Mouse (Mus musculus) E14TG2a.4 (cell line): ENCODE results near the gene Enc1.

Experiments used
- H3K27me3 ChIP-seq: 2 replicates; pipeline ENCODE4 v1.6.1; 2014; ENCODE audit warnings: low read length, control low read depth; ENCODE audit not compliant: insufficient read depth
- H3K36me3 ChIP-seq: 2 replicates; pipeline ENCODE4 v1.6.1; 2014; ENCODE audit warnings: low read length, control low read depth; ENCODE audit not compliant: insufficient read depth
- H3K4me1 ChIP-seq: replicated peaks from 2 replicates; pipeline ENCODE4 v1.6.1; 2014; ENCODE audit warnings: low read depth, low read length, control low read depth
- H3K4me3 ChIP-seq: replicated peaks from 2 replicates; pipeline ENCODE4 v1.5.1; 2014; ENCODE audit warnings: mild to moderate bottlenecking, low read length
- H3K9me3 ChIP-seq: 2 replicates; pipeline ENCODE4 v1.6.1; 2014; ENCODE audit warnings: low read length, control low read depth
- CTCF ChIP-seq: conservative IDR thresholded peaks from 2 replicates; pipeline ENCODE4 v1.5.1; 2014; ENCODE audit warnings: low read length
- NANOG ChIP-seq: IDR thresholded peaks from 2 replicates; pipeline ENCODE4 v1.6.1; 2014; ENCODE audit warnings: borderline replicate concordance, low read length, mixed read lengths
- POU5F1 ChIP-seq: IDR thresholded peaks from 2 replicates; pipeline ENCODE4 v1.6.1; 2014; ENCODE audit warnings: low read length, borderline replicate concordance

Gene Enc1

DNA sequence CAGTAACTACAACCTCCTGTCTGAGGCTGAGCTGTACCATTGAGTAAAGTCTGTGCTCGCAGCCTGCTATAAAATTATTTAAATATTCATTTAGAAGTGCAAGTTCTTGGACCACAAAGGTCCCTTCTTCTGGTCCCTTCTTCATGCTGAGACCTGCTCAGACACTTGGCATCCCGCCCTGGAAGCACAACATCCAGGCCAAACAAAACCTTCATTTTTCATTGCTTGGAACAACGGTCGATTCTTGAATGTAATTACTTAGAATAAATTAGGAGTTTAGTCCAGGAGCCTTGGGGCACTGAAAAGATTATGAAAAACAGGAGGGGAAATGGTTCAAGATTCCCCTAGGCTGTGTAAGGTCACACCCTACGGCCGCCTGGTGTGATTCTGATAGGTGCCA, 5.0 kb upstream of the Enc1 start:
- Histone ChIP-seq H3K9me3 (peaks cover 11% of the 10 kb centered on the region), H3K4me1 (peaks cover 58% of the 10 kb centered on the region), H3K27me3 (no peaks in the 10 kb centered on the region), H3K4me3 (no peak overlapping the region), H3K36me3 (no peaks in the 10 kb centered on the region)
- TF ChIP-seq NANOG (no peak), POU5F1 (no peak), CTCF (no peak)

DNA sequence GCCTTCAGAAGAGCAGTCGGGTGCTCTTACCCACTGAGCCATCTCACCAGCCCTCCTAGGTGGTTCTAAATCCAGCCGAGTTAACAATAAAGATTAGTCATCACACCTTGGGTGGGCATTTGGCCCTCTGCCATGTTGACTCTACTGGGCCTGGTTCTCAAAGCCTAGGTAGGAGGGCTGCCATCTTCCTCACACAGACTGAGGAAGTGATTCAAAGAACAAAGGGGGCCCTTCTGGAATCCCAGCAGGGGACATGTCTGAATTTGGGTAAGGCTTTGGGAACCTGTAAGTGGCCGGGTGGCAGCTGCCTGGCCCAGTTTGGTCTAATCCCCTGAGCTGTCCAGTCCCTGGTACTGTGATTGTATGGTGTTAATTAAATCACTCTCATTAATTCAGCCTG, 3.2 kb upstream of the Enc1 start:
- TF ChIP-seq POU5F1 = no peak
- no peak for TF ChIP-seq CTCF
- no peak for TF ChIP-seq NANOG
- Histone ChIP-seq H3K4me1 (peaks cover 67% of the 10 kb centered on the region), H3K36me3 (peaks cover 3% of the 10 kb centered on the region), H3K27me3 (no peaks in the 10 kb centered on the region), H3K4me3 (0 out of 2 replicates have a peak overlapping the region, but pooled peaks have one; percentile 11), H3K9me3 (peaks cover 7% of the 10 kb centered on the region)

DNA sequence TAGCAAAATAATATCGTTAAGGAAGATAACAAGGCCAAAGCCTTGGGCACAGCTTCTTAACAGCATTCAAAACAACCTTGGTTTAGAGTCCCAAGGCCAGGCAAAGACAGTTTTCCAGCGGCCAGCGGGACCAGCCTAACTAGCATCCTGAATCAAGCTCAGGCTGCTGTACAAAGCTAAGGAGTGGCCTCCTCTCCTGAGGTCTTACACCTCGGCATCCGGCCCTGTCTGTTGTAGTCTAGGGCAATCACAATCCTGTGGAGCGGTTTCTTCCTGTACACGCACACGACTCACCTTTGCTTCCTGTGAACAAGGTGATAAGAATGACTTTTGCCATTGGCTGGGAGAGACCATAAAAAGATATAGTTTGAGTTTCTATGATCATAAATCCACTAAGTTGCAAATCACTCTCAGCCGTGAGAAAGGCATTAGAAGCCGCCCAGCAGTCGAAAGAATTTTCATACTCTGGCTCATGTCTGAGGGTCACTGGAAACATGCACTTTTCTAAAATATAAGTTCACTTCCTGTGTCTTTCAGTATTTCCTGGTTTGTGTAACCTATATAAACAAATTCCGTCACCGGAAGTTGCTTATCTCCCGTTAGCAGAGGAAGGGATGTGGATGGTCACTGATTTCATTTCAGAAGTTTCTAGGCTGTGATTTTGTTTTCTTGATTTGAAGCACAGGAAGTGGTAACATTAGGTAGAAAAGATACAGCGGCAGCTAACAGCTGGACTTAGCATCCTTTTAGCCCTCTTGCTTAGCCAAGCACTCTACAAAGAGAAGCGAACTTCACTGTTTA, 2.5 kb upstream of the Enc1 start:
- H3K4me1 ChIP-seq = peaks cover 74% of the 10 kb centered on the region
- TF ChIP-seq NANOG (peak; percentile 54; the same call in 1 of the 2 replicates), CTCF (no peak)
- H3K4me3 ChIP-seq = 0 out of 2 replicates have a peak overlapping the region, but pooled peaks have one; percentile 11
- H3K9me3 ChIP-seq = peaks cover 2% of the 10 kb centered on the region
- H3K36me3 ChIP-seq = peaks cover 10% of the 10 kb centered on the region
- no peaks in the 10 kb centered on the region for H3K27me3 ChIP-seq

DNA sequence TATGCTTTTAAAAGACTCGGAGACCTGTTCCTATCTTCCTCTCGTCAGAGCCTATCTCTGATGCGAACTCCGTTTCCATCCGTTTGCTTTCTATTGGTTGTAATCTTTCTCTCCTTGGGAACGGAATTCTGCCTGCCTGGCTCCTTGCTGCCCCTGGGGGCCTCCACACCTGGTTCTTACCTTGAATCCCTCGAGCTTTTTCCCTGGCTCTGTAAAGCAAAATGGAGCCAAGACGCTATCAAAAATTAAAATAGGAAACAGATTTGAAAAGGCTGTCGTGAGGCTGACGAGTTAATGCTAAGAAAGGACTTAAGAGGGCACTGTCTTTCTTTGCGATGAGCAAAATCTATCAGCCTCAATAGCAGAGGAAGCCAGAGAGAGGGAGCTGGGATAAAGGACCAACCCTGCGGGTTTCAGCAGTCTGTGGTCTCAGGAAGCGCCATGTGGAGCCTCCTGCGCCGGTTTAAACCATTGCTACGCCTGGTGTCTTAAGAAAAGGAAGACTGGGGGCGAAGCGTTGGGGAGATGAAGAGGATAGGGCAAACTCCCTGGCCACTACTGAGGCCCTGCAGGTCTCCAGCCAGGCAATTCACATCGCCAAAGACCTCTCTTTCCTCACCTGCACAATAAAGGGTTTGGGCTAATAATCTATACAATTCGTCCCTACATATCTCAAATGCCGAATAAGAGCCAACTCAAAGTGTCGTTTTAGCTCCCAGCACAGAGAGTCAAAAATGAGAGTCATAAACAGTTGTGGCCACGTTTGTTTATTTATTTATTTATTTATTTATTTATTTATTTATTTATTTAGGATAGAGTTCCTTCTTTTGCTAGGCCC, 1.3 kb upstream of the Enc1 start:
- H3K36me3 ChIP-seq = peaks cover 22% of the 10 kb centered on the region
- H3K4me1 ChIP-seq = peaks cover 82% of the 10 kb centered on the region
- H3K27me3 ChIP-seq = no peaks in the 10 kb centered on the region
- H3K9me3 ChIP-seq = no peaks in the 10 kb centered on the region
- no peak for TF ChIP-seq POU5F1
- peak; percentile 42 for TF ChIP-seq CTCF
- peak overlapping the region; percentile 97 for H3K4me3 ChIP-seq

DNA sequence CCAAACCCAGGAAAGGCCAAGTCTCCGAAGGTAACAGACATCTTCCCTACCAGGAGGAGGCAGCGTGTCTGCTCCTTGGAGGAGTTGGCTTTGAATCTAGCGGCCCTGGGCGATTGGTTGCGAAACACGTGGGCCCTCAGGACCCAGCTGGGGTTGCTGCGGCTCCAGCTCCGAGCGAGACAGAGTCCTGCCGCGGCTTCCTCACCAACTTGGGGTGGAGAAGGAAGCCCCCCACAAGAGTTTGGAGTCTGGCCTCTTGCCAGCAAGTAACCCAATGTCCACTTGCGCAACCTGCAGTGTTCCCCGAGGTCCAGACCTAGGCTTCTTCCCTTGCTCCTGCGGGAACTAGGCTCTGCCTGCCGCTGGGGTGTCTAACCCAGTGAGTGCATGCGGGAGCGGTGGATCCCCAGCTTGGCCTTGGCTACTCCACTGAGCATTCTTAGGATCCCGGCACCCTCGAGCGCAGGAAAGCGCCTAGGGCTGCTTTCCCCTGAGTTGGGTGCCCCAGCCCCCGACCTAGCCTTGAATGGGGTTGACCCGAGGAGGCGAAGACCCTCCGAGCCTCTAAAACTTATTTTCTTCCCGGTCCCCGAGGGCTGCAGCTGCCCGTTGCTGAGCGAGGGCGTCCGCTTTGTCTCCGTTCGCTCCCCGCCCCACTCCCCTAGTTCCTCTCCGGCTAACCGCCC, 483 bp upstream of the Enc1 start:
- TF ChIP-seq POU5F1 (no peak), NANOG (no peak), CTCF (no peak)
- no peaks in the 10 kb centered on the region for H3K9me3 ChIP-seq
- peaks cover 29% of the 10 kb centered on the region for H3K36me3 ChIP-seq
- H3K4me1 ChIP-seq = peaks cover 82% of the 10 kb centered on the region
- H3K27me3 ChIP-seq = no peaks in the 10 kb centered on the region
- H3K4me3 ChIP-seq = peak overlapping the region; percentile 97

DNA sequence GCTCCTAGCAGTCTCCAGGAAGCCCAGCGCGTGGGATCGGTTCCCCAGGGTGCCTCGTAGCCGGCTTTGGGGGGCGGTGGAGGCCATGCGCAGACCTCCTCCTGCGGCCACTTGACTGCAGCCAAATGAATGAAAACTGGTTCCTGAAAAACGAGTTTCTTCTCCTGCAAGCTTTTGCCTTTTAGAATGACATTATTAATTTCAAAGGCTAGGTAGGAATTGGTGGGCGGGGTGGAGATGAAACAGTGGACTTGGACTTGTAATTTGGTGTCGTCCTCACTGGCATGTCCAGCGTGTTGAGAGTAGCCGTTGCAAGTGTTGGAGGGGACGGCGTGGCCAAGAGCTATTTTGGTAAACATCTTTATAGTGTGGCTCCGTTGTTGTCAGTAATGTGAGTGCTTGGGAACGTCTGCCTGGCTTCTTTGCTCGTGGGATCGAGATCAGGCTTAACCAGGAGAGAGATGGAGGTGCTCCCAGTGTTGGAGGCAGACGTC, 929 bp downstream of the Enc1 start:
- H3K36me3 ChIP-seq = peaks cover 43% of the 10 kb centered on the region
- H3K27me3 ChIP-seq = no peaks in the 10 kb centered on the region
- H3K9me3 ChIP-seq = no peaks in the 10 kb centered on the region
- no peak for TF ChIP-seq CTCF
- no peak for TF ChIP-seq NANOG
- no peak for TF ChIP-seq POU5F1
- H3K4me1 ChIP-seq = peaks cover 82% of the 10 kb centered on the region
- H3K4me3 ChIP-seq = peak overlapping the region; percentile 97

DNA sequence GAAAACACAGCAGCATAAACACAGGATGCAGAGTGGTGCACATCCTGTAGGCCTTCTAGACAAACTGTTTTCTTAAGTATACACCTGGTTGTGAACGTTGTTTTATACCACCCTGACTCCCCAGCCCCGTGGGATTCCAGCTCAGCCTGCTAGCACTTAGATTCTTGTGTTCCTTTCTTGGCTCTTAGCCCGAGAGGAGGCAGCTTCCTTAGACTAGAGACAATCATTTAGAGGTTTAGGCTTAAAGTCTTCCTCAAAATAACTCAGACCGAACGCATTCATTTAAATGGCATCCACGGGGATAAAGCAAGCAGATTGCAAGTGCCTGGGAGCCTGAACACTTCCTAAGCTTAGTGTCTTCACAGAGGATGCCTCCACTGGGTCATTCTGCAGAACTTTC, 1.8 kb downstream of the Enc1 start:
- no peaks in the 10 kb centered on the region for H3K27me3 ChIP-seq
- peaks cover 52% of the 10 kb centered on the region for H3K36me3 ChIP-seq
- H3K4me1 ChIP-seq = peaks cover 82% of the 10 kb centered on the region
- H3K4me3 ChIP-seq = peak overlapping the region; percentile 97
- no peaks in the 10 kb centered on the region for H3K9me3 ChIP-seq
- TF ChIP-seq CTCF (no peak), NANOG (no peak), POU5F1 (no peak)

DNA sequence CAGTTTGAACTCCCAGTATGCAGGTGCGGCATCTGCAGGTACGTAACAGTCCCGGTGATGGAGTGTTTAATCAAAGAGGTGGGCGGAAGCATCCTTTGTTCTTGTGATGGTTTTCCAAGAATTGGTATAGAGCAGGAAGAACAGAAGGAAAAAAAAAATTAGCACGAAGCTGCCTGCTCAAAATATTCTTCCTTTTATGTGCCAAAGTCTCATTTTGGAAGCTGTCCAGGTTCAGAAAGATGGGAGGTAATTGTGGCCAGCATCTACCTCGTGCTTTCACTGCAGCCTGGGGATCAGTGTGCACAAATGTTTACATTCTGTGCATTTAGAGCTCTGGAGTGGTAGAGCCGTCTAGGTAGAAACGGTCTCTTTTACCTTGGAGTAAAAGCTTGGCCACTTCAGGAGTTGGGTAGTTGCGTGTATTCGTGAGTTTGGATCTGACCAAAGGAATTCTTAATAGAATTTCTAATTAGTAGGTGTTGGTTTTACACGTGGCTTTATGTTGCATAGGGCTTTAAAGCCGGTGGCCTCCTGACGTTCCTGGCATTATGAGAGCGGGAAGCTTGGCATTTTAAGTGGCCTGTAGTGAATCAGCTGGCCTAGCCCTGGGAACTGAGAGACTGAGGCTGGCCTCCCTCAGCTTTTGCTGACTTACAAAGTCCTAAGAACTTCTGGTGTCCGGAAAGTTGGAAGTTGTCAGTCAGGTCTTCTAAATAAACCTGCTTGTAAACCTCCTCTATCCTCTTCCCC, 3.2 kb downstream of the Enc1 start:
- Histone ChIP-seq H3K27me3 (no peaks in the 10 kb centered on the region), H3K4me3 (peak overlapping the region; percentile 97), H3K4me1 (peaks cover 82% of the 10 kb centered on the region), H3K9me3 (no peaks in the 10 kb centered on the region), H3K36me3 (peaks cover 66% of the 10 kb centered on the region)
- TF ChIP-seq NANOG (no peak), CTCF (no peak), POU5F1 (no peak)
